Mouse (Mus musculus): Measurements from ENCODE around the gene Itgb1.
A peak's percentile ranks its signal among the peaks of the same experiment; 100 is the strongest.

The Itgb1 gene

DNA sequence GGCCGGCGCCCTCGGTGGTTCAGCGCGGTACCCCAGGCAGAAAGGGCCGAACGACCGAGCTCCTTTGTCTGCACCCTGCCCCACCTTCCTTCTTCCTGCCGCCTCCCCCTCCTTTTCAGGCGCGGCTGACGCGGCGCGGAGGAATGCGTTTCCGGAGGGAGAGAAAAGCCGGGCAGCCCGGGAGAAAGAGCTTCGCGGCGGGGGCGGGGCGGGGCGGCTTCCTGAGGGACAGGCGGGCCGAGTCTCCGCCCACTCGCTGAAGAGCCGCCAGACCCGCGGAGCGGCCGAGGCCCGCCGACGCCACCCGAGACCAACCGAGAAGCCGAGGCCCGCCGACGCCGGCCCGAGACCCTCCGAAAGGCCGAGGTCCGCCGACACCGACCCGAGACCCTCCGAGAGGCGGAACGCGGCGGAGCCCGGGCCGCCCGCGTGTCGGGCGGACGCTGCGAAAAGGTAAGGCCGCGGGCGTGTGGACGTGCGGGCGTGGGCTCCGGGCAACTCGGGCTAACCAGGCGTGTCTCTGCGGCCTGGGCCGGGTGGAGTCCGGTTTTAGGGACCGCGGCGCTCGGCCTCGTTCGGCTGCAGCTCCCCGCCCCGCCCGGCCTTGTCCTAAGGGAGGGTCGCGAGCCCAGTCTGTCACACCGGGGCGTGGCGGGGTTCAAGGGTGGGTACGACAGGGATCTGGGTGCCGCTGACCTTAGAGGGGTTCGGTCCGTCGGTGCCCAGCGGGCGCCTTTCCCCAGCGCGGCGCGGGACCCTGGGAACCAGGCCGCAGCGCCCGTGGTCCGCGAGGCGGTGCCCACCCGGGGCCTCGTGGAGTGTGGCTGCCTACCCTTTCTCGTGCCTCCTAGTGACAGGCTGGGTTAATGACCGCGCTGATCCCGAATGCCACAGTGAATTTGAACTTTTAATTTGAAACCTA is at the start of gene Itgb1:
Gene Itgb1 (plus strand): TSS at position 148 of the 922 bp plus-strand sequence.
- DNase-seq (ENCODE audit: low spot score in 2 of 2) = peak; percentile 94 to 96

- DNase-seq (ENCODE audit: low spot score in 2 of 2) = no peak
Observed at GRCm38 (mm10) chr8:128643104-128643503, 42.4 kb upstream of the Itgb1 start.

DNA sequence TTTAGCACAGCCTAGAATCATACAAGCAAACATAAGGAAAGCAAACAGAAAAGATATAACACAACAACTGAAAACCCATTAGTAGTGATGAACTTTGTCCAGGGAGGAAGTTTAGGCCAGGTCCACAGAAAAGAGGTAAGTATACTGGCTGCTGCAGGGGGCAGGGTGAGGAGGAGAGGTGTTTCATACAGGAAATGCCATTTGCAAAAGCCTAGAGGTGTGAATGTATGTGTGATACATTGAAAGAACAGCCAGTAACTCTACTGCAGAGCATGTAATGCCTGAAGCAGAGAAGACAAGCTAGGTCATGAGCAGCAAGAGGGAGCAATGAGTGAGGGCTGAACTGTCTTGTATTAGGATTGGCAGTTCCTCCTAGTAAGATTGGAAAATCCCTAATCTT is 40.0 kb upstream of the Itgb1 start:
- no peak for DNase-seq (ENCODE audit: low spot score in 2 of 2)

DNA sequence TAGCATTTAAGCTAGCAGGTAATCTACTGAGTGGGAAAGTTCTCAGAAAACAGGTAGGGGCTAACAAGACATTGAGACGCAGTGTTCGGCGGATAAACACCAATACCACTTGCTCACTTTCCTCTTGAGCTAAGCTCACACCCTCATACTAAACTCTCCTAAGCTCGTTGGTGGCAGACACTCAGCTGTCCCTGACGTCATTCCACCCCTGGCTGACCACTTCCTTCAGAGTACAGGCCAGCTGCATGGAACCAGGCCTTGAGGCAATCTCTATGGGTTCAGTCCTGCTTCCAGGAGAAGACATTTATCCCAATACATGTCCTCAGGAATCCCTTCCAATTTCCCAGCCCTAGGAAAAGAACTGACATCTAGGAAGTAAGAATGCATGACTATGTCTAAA is 39.0 kb upstream of the Itgb1 start:
- DNase-seq (ENCODE audit: low spot score in 2 of 2) = no peak

- DNase-seq (ENCODE audit: low spot score in 2 of 2) = no peak
Observed at GRCm38 (mm10) chr8:128648071-128648470, 37.4 kb upstream of the Itgb1 start.

DNA sequence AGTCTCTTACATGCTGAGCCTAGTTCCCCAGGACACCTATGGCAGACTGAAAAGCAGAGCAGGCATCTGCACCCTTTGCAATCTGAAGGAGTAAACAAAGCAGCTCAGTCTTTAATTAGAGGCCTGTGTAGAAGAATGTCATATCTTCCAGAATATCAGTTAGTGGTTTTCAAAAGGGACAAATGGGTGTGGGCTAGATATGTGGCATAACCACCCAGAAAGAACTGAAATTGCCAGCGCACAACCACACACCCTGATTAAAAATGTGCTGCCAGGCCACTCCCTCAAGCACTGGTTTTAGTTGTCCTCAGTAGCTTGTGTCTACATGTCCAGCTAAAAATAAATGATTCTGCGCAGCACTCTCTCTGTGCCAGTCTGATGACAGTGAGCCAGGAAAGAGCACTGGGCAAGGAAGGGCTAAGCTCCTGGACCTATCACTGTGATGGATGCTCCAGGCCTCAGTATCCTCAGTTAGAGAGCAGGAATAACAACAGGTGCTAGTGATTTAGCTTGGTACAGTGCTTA is 35.1 kb upstream of the Itgb1 start:
- peak; percentile 16 to 33 for DNase-seq (ENCODE audit: low spot score in 2 of 2)

DNA sequence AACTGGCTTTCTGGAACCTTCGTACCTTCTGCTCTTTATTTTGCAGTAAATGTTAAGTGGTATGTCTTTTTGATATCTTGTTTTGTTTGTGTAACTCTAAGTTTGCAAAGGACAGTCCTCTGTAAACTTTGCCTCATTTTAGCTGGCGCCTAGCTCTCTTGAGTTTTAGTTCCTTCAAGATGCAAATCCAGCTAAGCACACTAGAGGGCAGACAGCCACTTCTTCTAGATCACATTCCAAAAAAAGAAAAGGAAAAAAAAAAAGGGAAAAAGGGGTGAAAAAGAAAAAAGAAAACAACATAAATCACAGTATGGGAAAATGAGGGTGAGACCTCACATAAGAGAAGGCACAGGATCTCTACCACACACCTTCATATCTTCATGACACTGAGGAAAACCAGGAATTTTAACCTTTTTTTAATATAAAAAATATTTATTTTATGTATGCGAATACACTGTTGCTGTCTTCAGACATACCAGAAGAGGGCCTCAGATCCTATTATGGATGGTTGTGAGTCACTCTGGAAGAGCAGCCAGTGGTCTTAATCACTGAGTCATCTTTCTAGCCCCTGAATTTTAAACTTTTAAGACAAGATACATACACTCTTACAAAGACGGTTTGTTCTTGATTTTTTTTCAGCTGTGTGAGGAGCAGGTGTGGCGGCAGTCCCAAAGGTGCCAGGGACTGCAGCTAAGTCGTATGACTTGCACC is 32.9 kb upstream of the Itgb1 start:
- DNase-seq (ENCODE audit: low spot score in 2 of 2) = peak in 1 of 2 experiments; percentile 62

DNA sequence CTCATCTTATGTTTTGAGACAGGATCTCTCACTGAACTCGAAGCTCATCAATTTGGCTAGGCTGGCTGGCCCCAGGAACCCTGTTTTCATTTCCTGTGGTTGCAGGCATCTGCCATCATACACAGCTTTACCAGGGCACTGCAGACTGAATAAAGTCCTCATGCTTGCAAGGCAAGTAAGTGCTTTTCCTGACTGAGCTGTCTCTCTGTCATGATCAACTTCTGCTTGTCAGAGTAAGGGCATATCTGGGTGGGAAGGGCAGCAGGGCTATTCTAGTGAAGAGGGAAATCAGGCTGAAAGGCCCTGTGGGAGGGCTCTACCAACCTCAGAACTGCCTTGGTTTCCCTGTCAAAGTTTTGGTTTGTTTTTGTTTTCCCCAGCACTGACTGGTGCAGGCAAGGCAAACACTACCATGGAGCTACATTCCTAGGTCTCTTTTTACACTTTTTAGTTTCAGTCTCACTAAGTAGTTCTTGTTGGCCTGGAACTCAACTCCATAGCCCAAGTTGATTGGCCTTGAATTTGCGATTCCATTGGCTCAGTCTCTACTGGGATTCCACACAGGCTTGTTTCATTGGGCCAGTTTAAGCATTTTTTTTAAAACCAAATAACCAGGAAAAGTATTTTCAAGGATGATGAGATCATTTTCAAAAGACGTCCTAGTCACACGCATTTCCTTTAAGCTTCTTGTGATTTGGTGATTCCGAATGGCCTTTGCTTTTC is 31.7 kb upstream of the Itgb1 start:
- DNase-seq (ENCODE audit: low spot score in 2 of 2) = peak in 1 of 2 experiments; percentile 75

- DNase-seq (ENCODE audit: low spot score in 2 of 2) = peak; percentile 84 to 85
Observed at GRCm38 (mm10) chr8:128654365-128655099, 30.9 kb upstream of the Itgb1 start.

GRCm38 (mm10) chr8:128662144-128662543 is 23.3 kb upstream of the Itgb1 start:
- DNase-seq (ENCODE audit: low spot score in 2 of 2) = no peak

- DNase-seq (ENCODE audit: low spot score in 2 of 2) = no peak
Observed at GRCm38 (mm10) chr8:128662696-128663095, 22.8 kb upstream of the Itgb1 start.

DNA sequence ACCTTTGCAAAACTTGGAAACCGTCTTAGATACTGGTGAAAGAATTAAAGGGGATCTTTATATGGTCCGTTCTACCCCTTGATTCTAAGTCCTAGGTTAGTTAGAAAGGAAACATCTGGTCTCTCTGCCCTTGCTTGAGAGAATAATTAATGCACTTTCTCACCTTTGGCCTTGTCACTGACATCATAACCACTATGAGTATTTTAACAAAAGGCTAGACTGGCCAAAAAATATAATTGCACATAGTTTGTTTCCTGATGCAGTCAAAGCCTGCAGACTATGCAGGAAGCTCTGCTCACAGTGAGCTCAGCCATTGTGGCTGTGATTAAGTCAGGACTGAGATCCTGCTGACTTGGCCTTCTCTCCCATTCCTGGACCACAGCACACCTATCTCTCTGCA is 22.3 kb upstream of the Itgb1 start:
- DNase-seq (ENCODE audit: low spot score in 2 of 2) = peak in 1 of 2 experiments; percentile 52

DNA sequence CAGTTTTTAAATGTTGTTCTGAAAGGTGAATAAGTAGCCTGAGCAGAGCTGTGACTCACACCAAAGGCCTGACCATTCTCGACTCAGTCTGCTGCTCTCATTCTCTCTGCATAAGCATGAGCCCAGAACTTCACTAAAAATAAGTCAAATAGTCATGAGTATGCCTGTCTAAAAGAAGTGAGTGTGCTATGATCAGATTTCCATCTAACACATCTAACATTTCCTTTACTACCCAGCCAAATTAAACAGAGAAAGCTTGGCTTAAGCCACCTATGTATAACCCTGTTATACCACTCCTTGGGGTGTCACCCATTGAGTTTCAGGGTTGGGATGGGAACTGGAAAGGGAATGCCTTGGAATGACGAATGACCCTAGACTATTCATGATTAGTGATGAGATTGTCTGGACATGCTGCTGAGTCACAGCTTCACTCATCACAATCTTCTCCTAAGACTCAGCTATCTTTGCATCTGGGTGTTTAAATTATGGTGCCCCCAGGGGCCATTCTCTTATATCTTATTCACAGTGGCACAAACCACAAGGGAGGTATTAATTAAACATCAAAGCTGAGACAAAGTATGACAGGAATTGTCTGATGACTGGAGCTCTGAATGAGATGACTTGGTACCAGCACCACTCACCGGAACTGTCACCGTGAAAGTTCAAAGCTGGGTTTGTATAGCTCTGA is 18.7 kb upstream of the Itgb1 start:
- no peak for DNase-seq (ENCODE audit: low spot score in 2 of 2)

GRCm38 (mm10) chr8:128671813-128672212 is 13.6 kb upstream of the Itgb1 start:
- no peak for DNase-seq (ENCODE audit: low spot score in 2 of 2)

DNA sequence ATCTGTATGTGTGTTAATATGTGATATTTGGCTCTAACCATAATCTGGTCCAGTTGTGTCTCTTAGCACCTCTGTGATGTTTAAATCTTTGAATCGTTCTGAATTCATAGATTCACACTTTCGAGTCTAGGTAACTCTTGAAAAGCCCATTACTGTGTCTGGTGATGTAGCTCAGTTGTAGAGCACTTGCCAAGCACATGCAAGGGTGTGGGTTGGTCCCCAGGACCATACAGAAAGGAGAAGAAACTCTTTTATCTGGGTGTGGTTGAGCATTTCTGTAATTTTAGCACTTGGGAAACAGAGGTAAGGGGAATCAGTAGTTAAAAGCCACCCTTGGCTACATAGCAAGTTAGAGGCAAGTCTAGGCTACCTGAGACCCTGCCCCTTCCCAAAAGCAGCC is 13.0 kb upstream of the Itgb1 start:
- no peak for DNase-seq (ENCODE audit: low spot score in 2 of 2)

GRCm38 (mm10) chr8:128672950-128673349 is 12.5 kb upstream of the Itgb1 start:
- no peak for DNase-seq (ENCODE audit: low spot score in 2 of 2)

DNA sequence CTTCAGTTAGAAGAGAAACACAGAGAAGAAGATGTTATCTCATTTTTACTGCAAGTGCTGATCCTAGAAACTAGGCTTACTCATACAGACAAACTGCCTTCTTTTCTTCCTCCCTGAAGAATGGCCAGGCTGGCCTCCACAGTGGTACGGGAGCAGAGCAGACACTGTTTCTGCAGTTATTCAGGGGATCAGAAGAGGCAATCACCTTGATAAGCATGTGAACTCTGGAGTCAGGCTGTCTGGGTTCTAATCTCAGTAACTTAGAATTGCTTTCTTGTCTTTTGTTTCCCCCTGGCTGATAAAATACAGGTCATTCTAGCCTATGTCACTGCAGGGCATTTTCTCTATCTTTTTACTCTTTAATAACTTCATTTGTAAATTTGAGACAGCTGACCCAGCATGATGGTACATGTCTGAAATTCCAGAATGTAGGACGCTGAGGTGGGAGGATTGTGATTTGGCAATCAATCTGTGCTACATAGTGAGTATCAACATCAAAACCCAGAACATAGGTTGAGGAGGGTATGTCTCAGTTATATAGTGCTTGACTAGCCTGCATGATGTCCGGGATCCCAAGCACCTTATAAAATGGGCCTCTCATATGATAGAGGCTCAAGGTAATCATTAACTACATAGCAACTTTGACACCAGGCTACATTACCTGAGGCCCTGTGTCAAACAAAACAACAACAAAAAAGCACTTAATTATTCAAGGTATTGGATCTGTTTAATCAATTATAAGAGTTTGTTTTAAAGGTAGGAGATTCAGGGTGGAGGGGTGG is 9.4 kb upstream of the Itgb1 start:
- no peak for DNase-seq (ENCODE audit: low spot score in 2 of 2)

- peak; percentile 80 to 88 for DNase-seq (ENCODE audit: low spot score in 2 of 2)
Observed at GRCm38 (mm10) chr8:128679909-128680308, 5.5 kb upstream of the Itgb1 start.

DNA sequence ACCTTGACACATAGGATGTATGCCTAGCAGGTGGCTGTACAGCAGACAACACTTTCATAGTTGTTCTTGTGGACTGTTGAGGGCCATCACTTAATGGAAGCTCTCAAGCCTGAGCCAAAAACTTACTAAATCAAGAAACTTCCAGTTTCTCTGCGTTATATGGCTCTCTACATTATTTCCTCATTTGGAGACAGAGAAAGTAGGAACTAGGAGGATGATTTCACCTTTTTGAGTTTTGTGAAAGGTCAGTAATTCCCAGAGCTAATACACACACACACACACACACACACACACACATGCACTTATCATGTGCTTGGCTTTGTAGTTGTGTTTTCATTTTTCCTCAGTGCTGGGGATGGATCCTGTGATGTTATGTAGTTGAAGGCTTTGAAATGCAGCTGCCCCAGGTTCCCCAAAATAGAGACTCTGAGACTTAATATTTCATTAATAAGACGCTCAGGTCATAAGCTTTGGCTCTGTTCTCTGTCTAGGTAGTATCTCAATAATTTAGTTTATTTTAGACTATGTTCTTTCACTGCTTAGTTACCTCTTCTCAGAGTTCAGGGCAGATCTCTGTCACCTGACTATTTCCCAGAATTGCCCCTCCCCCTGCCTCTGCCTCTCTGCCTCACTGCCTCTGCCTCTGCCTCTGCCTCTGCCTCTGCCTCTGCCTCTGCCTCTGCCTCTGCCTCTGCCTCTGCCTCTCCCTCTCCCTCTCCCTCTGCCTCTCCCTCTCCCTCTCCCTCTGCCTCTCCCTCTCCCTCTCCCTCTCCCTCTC is 4.7 kb upstream of the Itgb1 start:
- no peak for DNase-seq (ENCODE audit: low spot score in 2 of 2)

Measured in heart, adult 9 months (tissue).